ENCODE assay signal across 25 mouse cellular contexts in genomic region chr8:5482938-5483337, GRCm38 (mm10).
DNase-seq lines count a peak whose midpoint lies in the region; ATAC-seq and TF ChIP-seq lines count a peak whose summit lies in the region.
"Had no signal": no experiment of that assay in that cellular context is flagged by ENCODE, and none has a peak within 500 bp of the region (broad histone marks: within the 10 kb centered on the region; RNA-seq: fewer than 3 reads in every experiment).

No protein-coding gene starts in this region.

- no peak overlapping the region for H3K4me3 ChIP-seq in lung, embryonic 14.5 days (ENCODE audit: low read depth, low read length)
- no peak overlapping the region for H3K4me3 ChIP-seq in limb, embryonic 14.5 days (replicated peaks; ENCODE audit: low read length)
- no peak overlapping the region for H3K4me3 ChIP-seq in gastrocnemius, adult 2 months
- H3K4me3 ChIP-seq: embryonic facial prominence, embryonic 10.5 days; embryonic facial prominence, embryonic 12.5 days; forebrain, embryonic 13.5 days; forebrain, embryonic 15.5 days had no signal

- no peaks in the 10 kb centered on the region for H3K9me3 ChIP-seq in lung, embryonic 14.5 days (ENCODE audit: low read depth, low read length)
- H3K9me3 ChIP-seq in limb, embryonic 14.5 days (ENCODE audit: control insufficient read depth, low read length): no peaks in the 10 kb centered on the region
- H3K9me3 ChIP-seq: embryonic facial prominence, embryonic 10.5 days; embryonic facial prominence, embryonic 12.5 days; forebrain, embryonic 13.5 days; forebrain, embryonic 15.5 days; G1E had no signal

- no peak for ATAC-seq in lung, embryonic 14.5 days (ENCODE audit: insufficient read depth)
- ATAC-seq in limb, embryonic 14.5 days (ENCODE audit: low FRiP score, low read depth): no peak
- ATAC-seq: activated CD4-positive, CD25-positive, alpha-beta regulatory T cell, adult 4 months; CD4-positive, CD25-positive, alpha-beta regulatory T cell, adult 4 months; forebrain, embryonic 13.5 days; forebrain, embryonic 15.5 days; forebrain, postnatal 0 days; Patski had no signal

- TF ChIP-seq CTCF in lung, embryonic 14.5 days (IDR thresholded peaks at IDR 0.05; ENCODE audit: low read depth): no peak
- TF ChIP-seq CTCF in gastrocnemius, adult 2 months (IDR thresholded peaks at IDR 0.05): no peak

- peak; percentile 7 for DNase-seq in embryo, embryonic 10.5 days (ENCODE audit: low spot score)
- DNase-seq in embryo, embryonic 11 days: no peak
- DNase-seq in lung, embryonic 14.5 days: peak; percentile 13
- no peak for DNase-seq in lung, postnatal 14 days
- peak; percentile 12 for DNase-seq in limb, embryonic 14.5 days (ENCODE audit: low spot score)
- no peak for DNase-seq in gastrocnemius, adult 2 months
- DNase-seq: adrenal gland, adult 8-10 months; adrenal gland, postnatal 14 days; adrenal gland, postnatal 36 days; B cell, adult 2 months; cerebellum, adult 11-12 months; cerebellum, adult 2 months; cerebellum, adult 9-10 months; cerebellum, postnatal 10 days; cerebellum, postnatal 25 days; forebrain, postnatal 0 days had no signal

- intact Hi-C loops in gastrocnemius, adult 2 months (cut with DNase I): no loop called here

- no peak overlapping the region for H3K27ac ChIP-seq in lung, embryonic 14.5 days (ENCODE audit: low read depth)
- H3K27ac ChIP-seq in limb, embryonic 14.5 days (replicated peaks; ENCODE audit: low read depth, low read length): no peak overlapping the region
- no peak overlapping the region for H3K27ac ChIP-seq in gastrocnemius, adult 2 months
- H3K27ac ChIP-seq: embryonic facial prominence, embryonic 10.5 days; embryonic facial prominence, embryonic 12.5 days; forebrain, embryonic 13.5 days; forebrain, embryonic 15.5 days had no signal

- TF ChIP-seq POLR2A in limb, embryonic 14.5 days (IDR thresholded peaks at IDR 0.05; ENCODE audit: borderline replicate concordance, extremely low read depth, insufficient read depth, insufficient read length): no peak

- H3K27me3 ChIP-seq in lung, embryonic 14.5 days (ENCODE audit: insufficient read depth, low read length): no peaks in the 10 kb centered on the region
- no peaks in the 10 kb centered on the region for H3K27me3 ChIP-seq in limb, embryonic 14.5 days (ENCODE audit: control insufficient read depth, insufficient read depth, low read length)
- H3K27me3 ChIP-seq: CH12.LX; embryonic facial prominence, embryonic 12.5 days; forebrain, embryonic 13.5 days; forebrain, embryonic 15.5 days; Patski had no signal

- WGBS in lung, embryonic 14.5 days: 38% methylated on average over 1 of the region's 1 CpGs
- 10% methylated on average over 1 of the region's 1 CpGs for WGBS in limb, embryonic 14.5 days

- no peak overlapping the region for H3K9ac ChIP-seq in lung, embryonic 14.5 days
- no peak overlapping the region for H3K9ac ChIP-seq in limb, embryonic 14.5 days (ENCODE audit: low read depth, low read length, severe bottlenecking)
- H3K9ac ChIP-seq: embryonic facial prominence, embryonic 12.5 days; forebrain, embryonic 13.5 days; forebrain, embryonic 15.5 days; forebrain, postnatal 0 days had no signal

- no peaks in the 10 kb centered on the region for H3K36me3 ChIP-seq in lung, embryonic 14.5 days (ENCODE audit: insufficient read depth)
- no peaks in the 10 kb centered on the region for H3K36me3 ChIP-seq in limb, embryonic 14.5 days (ENCODE audit: control insufficient read depth, insufficient read depth, low read length)
- H3K36me3 ChIP-seq: embryonic facial prominence, embryonic 10.5 days; embryonic facial prominence, embryonic 12.5 days; forebrain, embryonic 15.5 days; G1E had no signal

- H3K4me2 ChIP-seq in lung, embryonic 14.5 days: no peak overlapping the region
- H3K4me2 ChIP-seq in limb, embryonic 14.5 days (replicated peaks; ENCODE audit: low read depth, low read length, severe bottlenecking): no peak overlapping the region
- H3K4me2 ChIP-seq: embryonic facial prominence, embryonic 12.5 days; forebrain, embryonic 13.5 days; forebrain, embryonic 15.5 days had no signal

- no peaks in the 10 kb centered on the region for H3K4me1 ChIP-seq in lung, embryonic 14.5 days (ENCODE audit: insufficient read depth)
- no peaks in the 10 kb centered on the region for H3K4me1 ChIP-seq in limb, embryonic 14.5 days (ENCODE audit: control insufficient read depth, insufficient read depth, low read length)
- H3K4me1 ChIP-seq: embryonic facial prominence, embryonic 10.5 days; embryonic facial prominence, embryonic 12.5 days; forebrain, embryonic 13.5 days; forebrain, embryonic 15.5 days had no signal

Comparison
In these comparisons a context has a peak if more than half of its experiments do, and no peak if none do; other contexts are left out.
1. DNase-seq: peak in embryo, embryonic 10.5 days (single experiment), lung, embryonic 14.5 days (single experiment) and limb, embryonic 14.5 days (single experiment); none in embryo, embryonic 11 days (single experiment), lung, postnatal 14 days (single experiment) and gastrocnemius, adult 2 months (single experiment).